Comparison of ENCODE assay signal across 19 mouse cellular contexts in genomic region chr12:71231561-71231960, GRCm38 (mm10).
DNase-seq lines count a peak whose midpoint lies in the region; ATAC-seq and TF ChIP-seq lines count a peak whose summit lies in the region.
"Had no signal": no experiment of that assay in that cellular context is flagged by ENCODE, and none has a peak within 500 bp of the region (broad histone marks: within the 10 kb centered on the region; RNA-seq: fewer than 3 reads in every experiment).

No protein-coding gene starts in this region.

- H3K9me3 ChIP-seq in heart, embryonic 10.5 days: no peaks in the 10 kb centered on the region
- H3K9me3 ChIP-seq in midbrain, embryonic 16.5 days (replicated peaks; ENCODE audit: control insufficient read depth, low read length, poor library complexity, severe bottlenecking): no peaks in the 10 kb centered on the region
- H3K9me3 ChIP-seq: embryonic facial prominence, embryonic 10.5 days; forebrain, embryonic 13.5 days; heart, embryonic 13.5 days; hindbrain, embryonic 15.5 days had no signal

- WGBS in heart, embryonic 10.5 days: 74% methylated on average over 9 of the region's 9 CpGs
- 76% methylated on average over 9 of the region's 9 CpGs for WGBS in thymus, adult 2 months
- 93% methylated on average over 9 of the region's 9 CpGs for WGBS in midbrain, embryonic 16.5 days

- peak overlapping the region; percentile 52; the same call in 1 of the 2 replicates for H3K27ac ChIP-seq in heart, embryonic 10.5 days
- H3K27ac ChIP-seq in thymus, adult 2 months (ENCODE audit: control insufficient read depth, insufficient read depth, low read length): peak overlapping the region; percentile 90
- H3K27ac ChIP-seq in midbrain, embryonic 16.5 days (ENCODE audit: low read length): no peak overlapping the region
- H3K27ac ChIP-seq: embryonic facial prominence, embryonic 10.5 days; forebrain, embryonic 13.5 days; heart, adult 2 months; heart, embryonic 13.5 days; hindbrain, embryonic 15.5 days had no signal

- no peak for TF ChIP-seq POLR2A in thymus, adult 2 months (IDR thresholded peaks at IDR 0.05; ENCODE audit: control insufficient read depth, extremely low read depth, insufficient read depth, low read length, poor library complexity)

- no peak for ATAC-seq in midbrain, embryonic 16.5 days
- ATAC-seq: forebrain, embryonic 13.5 days; forebrain, postnatal 0 days had no signal

- no peaks in the 10 kb centered on the region for H3K27me3 ChIP-seq in heart, embryonic 10.5 days (ENCODE audit: insufficient read depth, poor library complexity, severe bottlenecking)
- no peaks in the 10 kb centered on the region for H3K27me3 ChIP-seq in thymus, adult 2 months (ENCODE audit: control insufficient read depth, insufficient read depth, low read length)
- H3K27me3 ChIP-seq in midbrain, embryonic 16.5 days (ENCODE audit: control insufficient read depth, insufficient read depth, low read depth, low read length): no peaks in the 10 kb centered on the region
- H3K27me3 ChIP-seq: forebrain, embryonic 13.5 days; heart, embryonic 13.5 days; hindbrain, embryonic 15.5 days had no signal

- no peak for TF ChIP-seq CTCF in thymus, adult 2 months (IDR thresholded peaks at IDR 0.05; ENCODE audit: borderline replicate concordance, control insufficient read depth, extremely low read depth, insufficient read depth, low read length, poor library complexity)

- DNase-seq in heart, embryonic 10.5 days (ENCODE audit: low spot score): no peak
- no peak for DNase-seq in heart, adult 9 months (ENCODE audit: low spot score in 2 of 2)
- DNase-seq in thymus, adult 2 months: peak; percentile 25
- peak; percentile 40 for DNase-seq in thymus, postnatal 25 days
- no peak for DNase-seq in liver
- DNase-seq in right cerebral cortex, adult 18-20 months: no peak
- DNase-seq: adrenal gland, postnatal 10 days; cerebellum, adult 11 months; cerebellum, adult 9-11 months; cerebellum, postnatal 36 days; forebrain, postnatal 0 days; gastrocnemius, postnatal 14 days; heart, adult 2 months; heart, postnatal 36 days had no signal

- H3K9ac ChIP-seq in midbrain, embryonic 16.5 days (ENCODE audit: low read depth, low read length): no peak overlapping the region
- H3K9ac ChIP-seq: forebrain, embryonic 13.5 days; forebrain, postnatal 0 days; heart, embryonic 13.5 days; hindbrain, embryonic 15.5 days had no signal

- peaks cover 14% of the 10 kb centered on the region; the same call in 1 of the 2 replicates for H3K36me3 ChIP-seq in heart, embryonic 10.5 days
- H3K36me3 ChIP-seq in thymus, adult 2 months (ENCODE audit: control insufficient read depth, insufficient read depth, low read length): no peaks in the 10 kb centered on the region
- no peaks in the 10 kb centered on the region for H3K36me3 ChIP-seq in midbrain, embryonic 16.5 days (ENCODE audit: control insufficient read depth, insufficient read depth, low read length)
- H3K36me3 ChIP-seq: hindbrain, embryonic 15.5 days had no signal

- H3K4me3 ChIP-seq in heart, embryonic 10.5 days: no peak overlapping the region
- no peak overlapping the region for H3K4me3 ChIP-seq in thymus, adult 2 months (ENCODE audit: control insufficient read depth, insufficient read depth, low read length)
- H3K4me3 ChIP-seq in midbrain, embryonic 16.5 days (ENCODE audit: low read depth, low read length): no peak overlapping the region
- H3K4me3 ChIP-seq: embryonic facial prominence, embryonic 10.5 days; forebrain, embryonic 13.5 days; heart, adult 2 months; heart, embryonic 13.5 days; hindbrain, embryonic 15.5 days had no signal

- peaks cover 39% of the 10 kb centered on the region for H3K4me1 ChIP-seq in heart, embryonic 10.5 days
- peaks cover 27% of the 10 kb centered on the region for H3K4me1 ChIP-seq in thymus, adult 2 months (replicated peaks; ENCODE audit: control insufficient read depth, insufficient read depth, low read length)
- H3K4me1 ChIP-seq in midbrain, embryonic 16.5 days (ENCODE audit: control insufficient read depth, insufficient read depth, low read length): no peaks in the 10 kb centered on the region
- H3K4me1 ChIP-seq: forebrain, embryonic 13.5 days; hindbrain, embryonic 15.5 days had no signal

- H3K4me2 ChIP-seq in midbrain, embryonic 16.5 days (ENCODE audit: low read length): no peak overlapping the region
- H3K4me2 ChIP-seq: forebrain, embryonic 13.5 days; heart, embryonic 13.5 days; hindbrain, embryonic 15.5 days had no signal

Comparison
In these comparisons a context has a peak if more than half of its experiments do, and no peak if none do; other contexts are left out.
1. DNase-seq: peak in thymus, adult 2 months (single experiment) and thymus, postnatal 25 days (single experiment); none in heart, embryonic 10.5 days (single experiment), heart, adult 9 months (0 of 2), liver (single experiment) and right cerebral cortex, adult 18-20 months (single experiment).